Mouse (Mus musculus) spleen, adult 2 months (tissue): ENCODE results near the gene Dnah7b.
"Not testable (repeated sequence)": the region's sequence is repeated elsewhere in the genome, so short reads cannot be mapped to it uniquely, and the experiment has no call there.

Source experiments
- CTCF ChIP-seq: fragments of 200-500 bp; IDR thresholded peaks from 2 replicates; pipeline ENCODE4 v1.5.1; 2011; ENCODE audit warnings: mild to moderate bottlenecking, inconsistent platforms; ENCODE audit not compliant: insufficient read depth, insufficient read length, insufficient replicate concordance; ENCODE audit errors: extremely low read depth
- POLR2A ChIP-seq: fragments of 200-500 bp; IDR thresholded peaks from 2 replicates; pipeline ENCODE4 v1.6.1; 2011; ENCODE audit warnings: low read depth, low read length, inconsistent platforms

DNA sequence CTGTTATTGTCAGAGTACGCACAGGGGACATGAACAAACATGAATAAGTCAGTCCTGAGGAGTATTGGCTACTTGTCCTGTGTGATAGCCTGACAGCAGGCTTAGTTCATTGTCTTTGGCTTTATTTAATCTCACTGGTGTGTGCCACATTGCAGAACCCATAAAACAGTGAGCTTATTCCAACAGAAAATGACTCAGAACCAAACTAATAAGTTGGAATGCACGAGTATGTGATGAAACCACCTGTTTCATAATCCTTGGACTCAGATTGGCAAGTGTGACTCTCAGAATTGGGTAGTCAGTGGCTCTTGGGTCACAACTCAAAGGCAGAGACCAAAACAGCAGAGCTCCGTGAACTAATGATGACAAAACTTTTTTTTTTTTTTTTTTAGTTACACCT is 279.2 kb downstream of the Dnah7b start:
- not testable (repeated sequence) for TF ChIP-seq CTCF, POLR2A
